Mouse (Mus musculus): Measurements from ENCODE around the gene Sema4b. TPM values are rescaled to one million over a fixed set of nuclear protein-coding genes. Genes with fewer than 3 reads are reported as not detected.

Sema4b gene
- polyA plus RNA-seq, 1 experiment from 2014 or later = 12.9 TPM

- Histone ChIP-seq H3K4me2 (no peak overlapping the region), H3K27ac (ENCODE audit: low read depth, low read length) (no peak overlapping the region), H3K36me3 (ENCODE audit: control insufficient read depth, insufficient read depth, low read length) (no peaks in the 10 kb centered on the region), H3K4me3 (ENCODE audit: low read depth, low read length) (no peak overlapping the region), H3K27me3 (replicated peaks; ENCODE audit: control insufficient read depth, insufficient read depth, low read length) (no peaks in the 10 kb centered on the region), H3K9me3 (ENCODE audit: control insufficient read depth, low read length) (no peaks in the 10 kb centered on the region), H3K9ac (ENCODE audit: low read depth, low read length) (no peak overlapping the region), H3K4me1 (replicated peaks; ENCODE audit: control insufficient read depth, insufficient read depth, low read length) (peaks cover 28% of the 10 kb centered on the region)
- no peak for ATAC-seq (replicated peaks; ENCODE audit: low FRiP score)
- DNase-seq (ENCODE audit: low spot score) = no peak
Observed at GRCm38 (mm10) chr7:80182139-80182538, 4.5 kb upstream of the Sema4b start.

- Histone ChIP-seq H3K4me1 (replicated peaks; ENCODE audit: control insufficient read depth, insufficient read depth, low read length) (peaks cover 33% of the 10 kb centered on the region), H3K9me3 (ENCODE audit: control insufficient read depth, low read length) (no peaks in the 10 kb centered on the region), H3K27me3 (replicated peaks; ENCODE audit: control insufficient read depth, insufficient read depth, low read length) (no peaks in the 10 kb centered on the region), H3K4me3 (ENCODE audit: low read depth, low read length) (no peak overlapping the region), H3K27ac (ENCODE audit: low read depth, low read length) (no peak overlapping the region), H3K4me2 (no peak overlapping the region), H3K9ac (ENCODE audit: low read depth, low read length) (no peak overlapping the region), H3K36me3 (ENCODE audit: control insufficient read depth, insufficient read depth, low read length) (no peaks in the 10 kb centered on the region)
- DNase-seq (ENCODE audit: low spot score) = no peak
- 84% methylated on average over 1 of the region's 1 CpGs for WGBS
- no peak for ATAC-seq (replicated peaks; ENCODE audit: low FRiP score)
Observed at GRCm38 (mm10) chr7:80183466-80183865, 3.2 kb upstream of the Sema4b start.

GRCm38 (mm10) chr7:80183969-80184368 is 2.7 kb upstream of the Sema4b start:
- no peak overlapping the region for H3K9ac ChIP-seq (ENCODE audit: low read depth, low read length)

GRCm38 (mm10) chr7:80184551-80184950 is 2.1 kb upstream of the Sema4b start:
- no peak overlapping the region for H3K4me2 ChIP-seq
- ATAC-seq (replicated peaks; ENCODE audit: low FRiP score) (no peak), DNase-seq (ENCODE audit: low spot score) (no peak)
- peak overlapping the region; percentile 83; the same call in 1 of the 2 replicates for H3K27ac ChIP-seq (ENCODE audit: low read depth, low read length)
- H3K4me1 ChIP-seq (replicated peaks; ENCODE audit: control insufficient read depth, insufficient read depth, low read length) = peaks cover 35% of the 10 kb centered on the region
- H3K27me3 ChIP-seq (replicated peaks; ENCODE audit: control insufficient read depth, insufficient read depth, low read length) = no peaks in the 10 kb centered on the region
- H3K9ac ChIP-seq (ENCODE audit: low read depth, low read length) = no peak overlapping the region
- no peaks in the 10 kb centered on the region for H3K36me3 ChIP-seq (ENCODE audit: control insufficient read depth, insufficient read depth, low read length)
- no peaks in the 10 kb centered on the region for H3K9me3 ChIP-seq (ENCODE audit: control insufficient read depth, low read length)
- WGBS = 48% methylated on average over 4 of the region's 4 CpGs
- no peak overlapping the region for H3K4me3 ChIP-seq (ENCODE audit: low read depth, low read length)

More at GRCm38 (mm10) chr7:80183969-80184368, 2.7 kb upstream of the Sema4b start:
- Histone ChIP-seq H3K27ac (ENCODE audit: low read depth, low read length) (no peak overlapping the region), H3K4me2 (no peak overlapping the region), H3K27me3 (replicated peaks; ENCODE audit: control insufficient read depth, insufficient read depth, low read length) (no peaks in the 10 kb centered on the region), H3K4me1 (replicated peaks; ENCODE audit: control insufficient read depth, insufficient read depth, low read length) (peaks cover 34% of the 10 kb centered on the region), H3K36me3 (ENCODE audit: control insufficient read depth, insufficient read depth, low read length) (no peaks in the 10 kb centered on the region), H3K4me3 (ENCODE audit: low read depth, low read length) (no peak overlapping the region), H3K9me3 (ENCODE audit: control insufficient read depth, low read length) (no peaks in the 10 kb centered on the region)
- no peak for DNase-seq (ENCODE audit: low spot score)
- ATAC-seq (replicated peaks; ENCODE audit: low FRiP score) = no peak
- WGBS = 70% methylated on average over 5 of the region's 5 CpGs

- no peak for ATAC-seq (replicated peaks; ENCODE audit: low FRiP score)
- Histone ChIP-seq H3K27me3 (replicated peaks; ENCODE audit: control insufficient read depth, insufficient read depth, low read length) (no peaks in the 10 kb centered on the region), H3K4me3 (ENCODE audit: low read depth, low read length) (no peak overlapping the region), H3K9ac (ENCODE audit: low read depth, low read length) (no peak overlapping the region), H3K27ac (ENCODE audit: low read depth, low read length) (peak overlapping the region; percentile 83; the same call in 1 of the 2 replicates), H3K36me3 (ENCODE audit: control insufficient read depth, insufficient read depth, low read length) (no peaks in the 10 kb centered on the region), H3K4me2 (no peak overlapping the region), H3K4me1 (replicated peaks; ENCODE audit: control insufficient read depth, insufficient read depth, low read length) (peaks cover 35% of the 10 kb centered on the region), H3K9me3 (ENCODE audit: control insufficient read depth, low read length) (no peaks in the 10 kb centered on the region)
- no peak for DNase-seq (ENCODE audit: low spot score)
- 59% methylated on average over 6 of the region's 6 CpGs for WGBS
Observed at GRCm38 (mm10) chr7:80184968-80185367, 1.7 kb upstream of the Sema4b start.

- 4% methylated on average over 8 of the region's 8 CpGs for WGBS
- H3K4me3 ChIP-seq (ENCODE audit: low read depth, low read length) = peak overlapping the region; percentile 45
- H3K9ac ChIP-seq (ENCODE audit: low read depth, low read length) = peak overlapping the region; percentile 47
- no peaks in the 10 kb centered on the region for H3K27me3 ChIP-seq (replicated peaks; ENCODE audit: control insufficient read depth, insufficient read depth, low read length)
- H3K27ac ChIP-seq (ENCODE audit: low read depth, low read length) = peak overlapping the region; percentile 83
- peak overlapping the region; percentile 96 for H3K4me2 ChIP-seq
- H3K9me3 ChIP-seq (ENCODE audit: control insufficient read depth, low read length) = no peaks in the 10 kb centered on the region
- H3K36me3 ChIP-seq (ENCODE audit: control insufficient read depth, insufficient read depth, low read length) = no peaks in the 10 kb centered on the region
- peak; percentile 80 for ATAC-seq (replicated peaks; ENCODE audit: low FRiP score)
- H3K4me1 ChIP-seq (replicated peaks; ENCODE audit: control insufficient read depth, insufficient read depth, low read length) = peaks cover 35% of the 10 kb centered on the region
- DNase-seq (ENCODE audit: low spot score) = no peak
Observed at GRCm38 (mm10) chr7:80186021-80186420, 620 bp upstream of the Sema4b start.

- ATAC-seq (replicated peaks; ENCODE audit: low FRiP score) (no peak), DNase-seq (ENCODE audit: low spot score) (no peak)
- Histone ChIP-seq H3K4me3 (ENCODE audit: low read depth, low read length) (peak overlapping the region; percentile 45), H3K36me3 (ENCODE audit: control insufficient read depth, insufficient read depth, low read length) (no peaks in the 10 kb centered on the region), H3K4me2 (peak overlapping the region; percentile 96), H3K9ac (ENCODE audit: low read depth, low read length) (no peak overlapping the region), H3K27ac (ENCODE audit: low read depth, low read length) (no peak overlapping the region), H3K9me3 (ENCODE audit: control insufficient read depth, low read length) (no peaks in the 10 kb centered on the region), H3K4me1 (replicated peaks; ENCODE audit: control insufficient read depth, insufficient read depth, low read length) (peaks cover 43% of the 10 kb centered on the region), H3K27me3 (replicated peaks; ENCODE audit: control insufficient read depth, insufficient read depth, low read length) (no peaks in the 10 kb centered on the region)
- 76% methylated on average over 12 of the region's 12 CpGs for WGBS
Observed at GRCm38 (mm10) chr7:80187501-80187900, 860 bp downstream of the Sema4b start.

- Histone ChIP-seq H3K4me2 (no peak overlapping the region), H3K9me3 (ENCODE audit: control insufficient read depth, low read length) (no peaks in the 10 kb centered on the region), H3K27me3 (replicated peaks; ENCODE audit: control insufficient read depth, insufficient read depth, low read length) (no peaks in the 10 kb centered on the region), H3K4me1 (replicated peaks; ENCODE audit: control insufficient read depth, insufficient read depth, low read length) (peaks cover 48% of the 10 kb centered on the region), H3K9ac (ENCODE audit: low read depth, low read length) (no peak overlapping the region), H3K36me3 (ENCODE audit: control insufficient read depth, insufficient read depth, low read length) (no peaks in the 10 kb centered on the region), H3K4me3 (ENCODE audit: low read depth, low read length) (no peak overlapping the region), H3K27ac (ENCODE audit: low read depth, low read length) (no peak overlapping the region)
- DNase-seq (ENCODE audit: low spot score) = no peak
- 91% methylated on average over 2 of the region's 2 CpGs for WGBS
- ATAC-seq (replicated peaks; ENCODE audit: low FRiP score) = no peak
Observed at GRCm38 (mm10) chr7:80188579-80189125, 2.0 kb downstream of the Sema4b start.

- WGBS = 72% methylated on average over 11 of the region's 11 CpGs
- Histone ChIP-seq H3K27ac (ENCODE audit: low read depth, low read length) (no peak overlapping the region), H3K9me3 (ENCODE audit: control insufficient read depth, low read length) (no peaks in the 10 kb centered on the region), H3K4me3 (ENCODE audit: low read depth, low read length) (no peak overlapping the region), H3K9ac (ENCODE audit: low read depth, low read length) (no peak overlapping the region), H3K4me1 (replicated peaks; ENCODE audit: control insufficient read depth, insufficient read depth, low read length) (peaks cover 50% of the 10 kb centered on the region), H3K36me3 (ENCODE audit: control insufficient read depth, insufficient read depth, low read length) (no peaks in the 10 kb centered on the region), H3K4me2 (no peak overlapping the region), H3K27me3 (replicated peaks; ENCODE audit: control insufficient read depth, insufficient read depth, low read length) (no peaks in the 10 kb centered on the region)
- no peak for DNase-seq (ENCODE audit: low spot score)
- no peak for ATAC-seq (replicated peaks; ENCODE audit: low FRiP score)
Observed at GRCm38 (mm10) chr7:80189147-80189933, 2.7 kb downstream of the Sema4b start.
